Mouse (Mus musculus) right cerebral cortex, postnatal 14 days (tissue): ENCODE data around the gene Tmbim4.
"Not testable (repeated sequence)": the region's sequence is repeated elsewhere in the genome, so short reads cannot be mapped to it uniquely, and the experiment has no call there.

ENCODE experiments used
- DNase-seq: peaks from one replicate; pipeline ENCODE4 v3.0.0; 2022

Tmbim4 gene

DNA sequence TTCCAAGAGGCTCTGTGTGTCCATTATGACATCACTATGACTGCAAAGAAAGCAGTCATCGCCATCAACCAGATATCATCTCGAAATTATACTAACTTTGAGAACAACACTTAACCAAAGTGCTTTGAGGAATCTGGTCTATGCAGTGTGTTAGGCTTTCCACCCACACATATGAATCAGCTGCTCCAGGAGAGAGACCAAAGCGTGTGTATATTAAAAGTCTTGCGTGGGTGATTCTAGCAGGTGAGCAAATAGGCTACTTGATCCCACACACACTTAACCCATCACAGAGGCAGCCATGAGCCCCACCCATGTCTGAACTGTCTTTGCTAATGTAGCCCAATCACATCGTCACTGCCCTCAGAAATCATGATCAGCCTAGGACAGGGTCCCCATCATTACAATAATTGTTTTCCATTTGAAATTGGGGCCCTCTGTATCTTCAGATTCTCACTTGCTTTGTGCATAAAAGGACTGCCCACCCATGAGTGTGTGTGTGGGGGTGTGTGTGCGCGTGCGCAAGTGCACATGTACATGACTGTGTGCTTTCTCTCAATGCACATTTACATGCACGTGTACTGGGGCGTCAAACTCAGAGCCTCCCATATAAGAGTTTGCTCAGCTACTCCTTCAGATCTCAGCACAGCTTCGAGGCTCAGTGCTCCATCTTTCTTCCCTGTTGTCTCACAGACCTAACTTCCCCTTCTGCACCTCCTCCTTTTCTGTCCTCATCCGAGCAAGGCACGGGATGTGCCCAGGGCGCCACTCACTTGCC lies 4.1 kb upstream of the Tmbim4 start:
- no peak for DNase-seq

- DNase-seq, result peak; percentile 85
These were observed 592 bp downstream of the Tmbim4 start, which contains the start of gene Irak3 for GRCm38 (mm10) chr10:120201961-120202402. Irak3 (minus strand) TSS chr10:120202130.

GRCm38 (mm10) chr10:120202467-120203250 lies 1.3 kb downstream of the Tmbim4 start:
- no peak for DNase-seq

GRCm38 (mm10) chr10:120204591-120205210 lies 3.3 kb downstream of the Tmbim4 start:
- DNase-seq, result no peak

GRCm38 (mm10) chr10:120208015-120208414 lies 6.6 kb downstream of the Tmbim4 start:
- DNase-seq, result no peak

DNA sequence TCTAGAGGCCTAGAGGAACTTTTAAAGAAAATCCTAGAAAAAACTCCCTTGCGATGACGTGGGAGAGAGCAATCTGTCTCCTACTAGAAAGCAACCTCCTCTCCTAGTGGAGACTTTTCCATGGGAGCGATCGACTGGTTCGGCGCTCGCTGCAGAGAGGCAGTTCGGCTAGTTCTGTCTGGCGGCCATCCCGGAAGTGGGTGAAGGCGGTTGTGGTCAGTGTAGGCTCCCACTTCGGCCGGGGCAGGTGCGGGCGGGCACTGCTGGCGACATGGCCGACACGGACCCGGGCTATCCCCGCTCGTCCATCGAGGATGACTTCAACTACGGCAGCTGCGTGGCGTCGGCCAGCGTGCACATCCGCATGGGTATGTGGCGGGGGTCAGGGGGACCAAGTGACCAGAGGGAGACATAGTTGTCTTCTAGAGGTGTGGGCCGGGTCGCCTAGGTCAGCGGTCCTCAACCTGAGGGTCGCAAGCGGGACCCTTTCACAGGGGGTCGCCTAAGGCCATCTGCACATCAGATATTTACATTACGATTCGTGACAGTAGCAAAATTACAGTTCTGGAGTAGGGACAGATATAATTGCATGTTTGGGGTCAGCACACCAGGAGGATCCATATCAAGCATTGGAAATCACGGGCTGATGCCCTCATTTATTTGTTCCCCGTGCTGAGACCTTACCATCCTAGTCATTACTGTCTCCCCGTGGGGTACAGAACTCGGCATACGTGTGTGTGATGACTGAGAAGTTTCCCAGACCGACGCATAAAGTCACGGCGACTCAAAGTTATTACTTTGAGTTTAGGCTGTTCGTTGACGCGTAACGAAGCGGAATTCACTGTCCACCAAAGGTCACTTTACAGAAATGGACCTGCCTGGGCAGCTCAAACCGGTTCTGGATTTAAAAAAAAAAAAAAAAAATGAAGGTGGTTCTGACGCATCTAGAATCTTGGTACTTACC lies 7.5 kb downstream of the Tmbim4 start:
- peak; percentile 90 for DNase-seq

- DNase-seq, result no peak
These were observed 8.1 kb downstream of the Tmbim4 start for GRCm38 (mm10) chr10:120209539-120209925.

DNA sequence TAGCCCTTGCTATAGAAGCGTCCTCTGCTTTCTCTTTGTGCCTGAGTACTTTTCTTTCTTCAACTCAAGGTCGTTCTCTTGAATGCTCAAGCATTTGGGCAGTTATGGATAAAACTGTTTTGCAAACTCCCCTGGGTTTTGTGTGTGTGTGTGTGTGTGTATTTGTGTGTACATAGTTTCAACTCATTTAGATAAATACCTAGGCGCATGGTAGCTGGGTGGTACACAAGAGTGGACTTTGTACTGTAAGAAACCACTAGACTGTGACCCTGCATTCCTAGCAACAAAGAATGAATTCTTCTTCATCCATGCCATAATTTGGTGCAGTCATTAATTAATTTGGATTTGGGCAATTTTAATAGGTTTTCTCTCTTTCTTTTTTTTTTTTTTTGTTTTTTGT lies 8.7 kb downstream of the Tmbim4 start:
- DNase-seq, result no peak

DNA sequence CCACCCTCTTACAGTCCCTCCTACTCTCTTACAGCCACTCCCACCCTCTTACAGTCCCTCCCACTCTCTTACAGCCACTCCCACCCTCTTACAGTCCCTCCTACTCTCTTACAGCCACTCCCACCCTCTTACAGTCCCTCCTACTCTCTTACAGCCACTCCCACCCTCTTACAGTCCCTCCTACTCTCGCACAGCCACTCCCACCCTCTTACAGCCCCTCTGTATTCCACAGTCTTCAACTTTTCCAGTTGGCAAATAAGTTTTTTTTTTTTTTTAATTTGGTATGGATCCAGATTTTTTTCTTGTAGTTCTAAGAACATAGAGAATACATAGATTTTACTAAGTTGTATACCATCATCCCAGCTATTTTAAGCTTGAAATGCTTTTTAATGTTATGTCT lies 15.7 kb downstream of the Tmbim4 start:
- not testable (repeated sequence) for DNase-seq

- no peak for DNase-seq
These were observed 17.6 kb downstream of the Tmbim4 start for GRCm38 (mm10) chr10:120218996-120219395.

DNA sequence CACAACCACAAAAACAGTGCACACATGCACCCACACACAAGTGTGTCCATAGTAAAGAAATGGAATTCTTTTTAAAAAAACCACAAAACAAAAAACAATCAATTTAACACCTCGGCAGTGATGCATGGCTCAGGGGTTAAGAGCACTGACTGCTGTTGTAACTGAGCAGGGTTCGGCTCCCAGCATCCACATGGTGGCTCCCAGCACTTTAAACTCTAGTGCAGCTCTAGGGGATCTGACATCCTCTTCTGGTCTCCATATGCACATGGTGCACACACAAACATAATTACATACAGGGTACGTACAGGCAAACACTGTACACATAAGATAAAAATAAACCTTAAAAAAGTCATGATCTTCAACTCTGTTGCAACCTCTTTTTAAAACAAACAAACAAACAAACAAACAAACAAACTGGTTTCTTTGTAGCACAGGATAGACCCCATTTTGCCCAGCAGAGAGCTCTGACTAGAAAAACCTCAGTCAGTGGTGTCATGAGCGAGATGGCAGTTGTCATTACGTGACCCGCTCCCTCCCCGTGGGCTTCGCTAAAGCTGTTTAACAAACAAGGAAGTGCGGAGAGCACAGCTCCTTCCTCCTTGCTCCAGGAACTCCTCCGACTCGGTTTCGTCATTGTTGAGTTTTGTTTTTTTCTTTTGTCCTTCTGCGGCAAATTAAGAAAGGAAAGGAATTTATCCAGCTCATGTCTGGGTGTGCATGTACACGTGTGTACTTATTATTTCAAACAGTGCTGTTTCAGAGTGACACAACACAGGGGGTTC lies 18.4 kb downstream of the Tmbim4 start:
- DNase-seq, result no peak

DNA sequence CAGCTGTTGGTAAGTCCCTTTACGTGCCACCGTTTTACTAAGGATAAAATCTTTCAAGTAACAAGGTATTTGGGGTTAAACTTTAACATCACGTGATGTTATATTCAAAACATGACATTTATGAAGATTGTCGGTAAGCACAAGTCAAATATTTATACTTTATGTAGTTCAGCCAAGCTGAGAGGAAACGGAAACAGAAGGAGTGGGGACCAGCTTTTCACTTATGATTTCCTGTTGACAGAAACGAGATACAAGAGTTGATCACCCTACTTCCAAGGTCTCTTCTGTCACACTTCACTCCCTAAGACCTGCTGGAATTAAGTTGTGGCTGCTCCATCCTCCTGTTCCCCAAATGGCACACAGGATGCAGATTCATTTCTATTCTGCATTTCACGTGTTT lies 19.4 kb downstream of the Tmbim4 start:
- no peak for DNase-seq

- DNase-seq, result peak; percentile 81
These were observed 25.7 kb downstream of the Tmbim4 start, which contains the start of gene Llph for GRCm38 (mm10) chr10:120226871-120227661. Llph (plus strand) TSS chr10:120227070.

DNA sequence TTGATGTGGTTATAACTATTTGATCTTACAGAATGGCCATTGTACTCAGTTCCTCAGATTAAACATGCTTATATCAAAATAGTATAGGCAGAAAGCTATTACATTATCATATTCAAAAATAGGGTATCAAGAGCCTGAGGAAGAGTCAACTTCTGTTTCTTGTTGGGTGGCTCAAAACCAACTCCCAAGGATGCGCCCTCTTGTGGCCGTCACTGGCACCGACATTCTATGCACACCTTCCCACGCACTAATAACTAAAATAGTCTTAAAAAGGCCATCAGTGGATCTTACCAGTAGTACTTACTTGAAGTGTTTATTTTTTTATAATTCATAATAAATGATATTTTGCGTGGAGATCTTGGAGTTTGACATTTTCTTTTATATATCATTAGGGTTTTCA lies 30.3 kb downstream of the Tmbim4 start:
- DNase-seq, result peak; percentile 62

DNA sequence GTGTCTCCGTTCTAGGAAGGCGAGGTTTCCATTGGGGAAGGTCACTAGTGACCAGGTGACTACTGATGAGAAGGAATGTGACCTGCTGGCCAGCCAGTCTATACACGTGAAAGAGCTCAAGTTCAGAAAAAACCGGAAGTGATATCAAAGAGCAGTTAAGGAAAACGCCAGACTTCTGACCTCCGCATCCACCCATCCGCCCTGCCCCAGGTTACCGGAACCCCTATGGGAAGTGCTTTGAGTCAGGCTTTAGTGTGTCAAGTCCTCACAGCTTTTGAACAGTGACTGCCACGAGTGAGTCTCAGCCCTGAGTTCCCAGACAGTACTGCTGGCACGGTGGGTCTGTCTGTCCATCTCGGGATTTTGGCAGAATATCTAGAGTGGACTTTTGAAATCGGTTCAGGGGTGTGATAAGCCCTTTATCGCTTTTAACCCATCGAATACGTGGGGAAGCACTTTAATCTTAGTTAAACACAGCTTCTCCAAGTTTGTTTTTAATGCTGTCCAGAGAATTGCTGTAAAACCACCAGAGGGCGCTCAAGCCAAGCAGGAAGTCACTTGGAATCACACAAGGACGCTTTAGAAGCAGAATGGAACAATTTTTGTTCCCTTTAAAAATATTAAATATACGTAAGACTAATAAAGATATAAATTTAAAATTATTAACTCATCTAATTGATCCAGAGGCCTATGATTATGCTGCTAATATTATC lies 32.4 kb downstream of the Tmbim4 start:
- peak; percentile 71 for DNase-seq

GRCm38 (mm10) chr10:120236855-120237254 lies 35.5 kb downstream of the Tmbim4 start:
- no peak for DNase-seq

GRCm38 (mm10) chr10:120238241-120238640 lies 36.9 kb downstream of the Tmbim4 start:
- no peak for DNase-seq

DNA sequence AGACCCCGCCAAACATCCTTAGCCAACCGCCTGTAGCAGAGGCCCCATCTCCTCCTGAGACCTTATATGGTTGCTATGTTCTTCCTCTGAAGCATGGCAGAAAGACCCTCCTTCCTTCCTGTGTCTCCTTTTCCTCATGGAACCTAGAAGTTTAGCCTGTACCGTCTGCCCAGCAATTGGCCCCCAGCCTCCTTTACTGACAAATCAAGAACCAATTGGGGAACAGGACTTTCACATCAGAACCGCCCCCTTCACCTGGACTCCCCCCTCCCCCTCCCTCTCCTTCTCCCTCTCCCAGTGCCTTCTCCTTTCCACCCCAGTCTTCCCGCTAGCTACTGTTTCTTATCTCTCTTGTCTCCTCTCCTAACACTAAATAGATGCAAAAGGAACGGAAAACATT lies 38.1 kb downstream of the Tmbim4 start:
- DNase-seq, result no peak

DNA sequence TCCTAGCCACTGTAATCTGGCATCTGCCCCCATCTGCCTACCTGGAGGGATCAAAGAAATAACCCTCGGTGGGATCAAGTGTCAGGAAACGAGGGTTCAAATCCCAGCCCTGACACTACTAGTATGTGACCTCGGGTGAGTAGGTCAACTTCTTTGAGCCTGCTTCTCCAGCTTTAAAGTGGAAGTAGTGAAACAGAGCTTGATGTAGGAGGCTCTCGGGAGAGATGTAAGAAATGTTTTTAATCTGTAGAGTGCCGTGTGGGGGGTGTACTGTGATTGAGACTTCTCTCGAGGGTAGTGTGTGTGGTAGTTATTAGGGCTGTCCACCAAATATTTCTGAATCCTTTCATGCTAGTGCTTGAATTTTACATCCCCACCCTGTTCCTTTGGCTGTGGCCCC lies 41.0 kb downstream of the Tmbim4 start:
- no peak for DNase-seq

- DNase-seq, result no peak
These were observed 44.3 kb downstream of the Tmbim4 start for GRCm38 (mm10) chr10:120245681-120246080.
